ENCODE assay signal across 13 mouse cellular contexts in the genomic region with DNA sequence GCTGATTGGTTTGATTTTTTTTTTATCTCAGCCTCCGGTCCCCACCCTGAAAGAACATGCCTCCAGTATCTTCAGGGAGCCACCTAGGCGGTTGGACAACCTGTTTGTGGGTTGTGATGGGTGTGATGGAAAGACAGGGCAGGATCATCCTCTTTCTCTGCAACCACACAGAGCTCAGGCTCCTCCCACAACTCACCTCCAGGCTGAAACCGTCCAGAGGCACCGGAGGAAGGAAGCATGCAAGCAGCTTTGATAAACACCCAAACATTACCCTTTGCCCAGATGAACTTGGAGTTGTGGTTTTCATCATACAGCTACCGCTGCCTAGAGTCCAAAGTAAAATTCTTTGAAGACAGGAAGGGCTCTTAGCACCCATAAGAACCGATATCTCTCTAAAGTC.
DNase-seq lines count a peak whose midpoint lies in the region; ATAC-seq lines count a peak whose summit lies in the region.
"Had no signal": no experiment of that assay in that cellular context is flagged by ENCODE, and none has a peak within 500 bp of the region (broad histone marks: within the 10 kb centered on the region; RNA-seq: fewer than 3 reads in every experiment).

No protein-coding gene starts in this region.

- ATAC-seq in common myeloid progenitor, adult 5-6 weeks (replicated peaks; ENCODE audit: low read depth, poor library complexity, severe bottlenecking) = peak; percentile 83
- ATAC-seq in megakaryocyte-erythroid progenitor cell, adult 5-6 weeks (replicated peaks; ENCODE audit: low FRiP score, low TSS enrichment, poor library complexity, severe bottlenecking) = 0 out of 2 replicates have a peak, but pooled peaks have one; percentile 30

- intact Hi-C loops in heart, postnatal 14 days (cut with DNase I) = loop anchor here (5.0 kb wide), 1 partner anchor 67 kb away; no protein-coding TSS in a partner anchor

- DNase-seq in thymus, postnatal 0 days (ENCODE audit: low spot score) = peak; percentile 20
- DNase-seq in thymus, postnatal 25 days = no peak
- peak; percentile 54 for DNase-seq in kidney, postnatal 14 days
- no peak for DNase-seq in heart, postnatal 14 days
- no peak for DNase-seq in embryo, embryonic 10.5 days (ENCODE audit: low spot score)
- DNase-seq: adrenal gland, adult 8-10 months; cerebellum, postnatal 14 days; gastrocnemius, postnatal 36 days; lung, embryonic 14.5 days; lung, postnatal 4 days; midbrain, embryonic 14.5 days had no signal

Comparison
In these comparisons a context has a peak if more than half of its experiments do, and no peak if none do; other contexts are left out.
1. DNase-seq: peak in thymus, postnatal 0 days (single experiment) and kidney, postnatal 14 days (single experiment); none in thymus, postnatal 25 days (single experiment), heart, postnatal 14 days (0 of 2) and embryo, embryonic 10.5 days (single experiment).